Mouse (Mus musculus) embryonic facial prominence, embryonic 11.5 days (tissue): Measurements from ENCODE around the gene Cage1. TPM values are rescaled to one million over a fixed set of nuclear protein-coding genes. Genes with fewer than 3 reads are reported as not detected.

Experiments
- ATAC-seq: fragments of 200-750 bp; cut with Nextera tagmentation; replicated peaks from 2 replicates; pipeline ENCODE4 v1.8.0; 2017; ENCODE audit warnings: low read depth; ENCODE audit not compliant: insufficient number of reproducible peaks, low FRiP score, low TSS enrichment
- DNase-seq: peaks from one replicate; pipeline ENCODE4 v3.0.0-alpha.2; 2015; ENCODE audit warnings: low spot score
- H3K27ac ChIP-seq: fragments of 300-500 bp; sonication (generic); replicated peaks from 2 replicates; pipeline ENCODE4 v1.5.1; 2014; ENCODE audit warnings: mild to moderate bottlenecking, low read depth, low read length, control low read depth
- H3K27me3 ChIP-seq: fragments of 300-500 bp; sonication (generic); 2 replicates; pipeline ENCODE4 v1.6.1; 2014; ENCODE audit warnings: mild to moderate bottlenecking, low read length, moderate library complexity, mixed read lengths; ENCODE audit not compliant: control insufficient read depth, insufficient read depth
- H3K36me3 ChIP-seq: fragments of 300-500 bp; sonication (generic); replicated peaks from 2 replicates; pipeline ENCODE4 v1.6.1; 2014; ENCODE audit warnings: low read depth, mild to moderate bottlenecking, low read length, moderate library complexity, mixed read lengths; ENCODE audit not compliant: control insufficient read depth, insufficient read depth
- H3K4me1 ChIP-seq: fragments of 300-500 bp; sonication (generic); 2 replicates; pipeline ENCODE4 v1.6.1; 2014; ENCODE audit warnings: low read length, mixed read lengths; ENCODE audit not compliant: control insufficient read depth, insufficient read depth
- H3K4me2 ChIP-seq: fragments of 300-500 bp; sonication (generic); 2 replicates; pipeline ENCODE4 v1.6.1; 2014; ENCODE audit warnings: low read depth, mild to moderate bottlenecking, control low read depth, low read length, moderate library complexity
- H3K4me3 ChIP-seq: fragments of 300-500 bp; sonication (generic); 2 replicates; pipeline ENCODE4 v1.5.1; 2014; ENCODE audit warnings: low read depth, low read length, control low read depth
- H3K9ac ChIP-seq: fragments of 300-500 bp; sonication (generic); replicated peaks from 2 replicates; pipeline ENCODE4 v1.6.1; 2014; ENCODE audit warnings: mild to moderate bottlenecking, control low read depth, low read length
- H3K9me3 ChIP-seq: fragments of 300-500 bp; sonication (generic); replicated peaks from 2 replicates; pipeline ENCODE4 v1.6.1; 2016; ENCODE audit warnings: mild to moderate bottlenecking, low read length, inconsistent platforms, mixed read lengths; ENCODE audit not compliant: control insufficient read depth
- WGBS: fragments of 180-500 bp; shearing (Covaris S2); extraction: QIAGEN DNeasy Blood & Tissue Kit; methylation state at CpG from one replicate; pipeline ENCODE4 v1.1.7; 2014; 5-methylcytosine and 5-hydroxymethylcytosine counted together
- polyA plus RNA-seq: library from polyadenylated mRNA; unstranded; fragments of >200 nt; fragmentation: Nextera tagmentation; extraction: Ambion mirVana; gene quantifications from 2 replicates; pipeline ENCODE4 v1.2.1, GENCODE M21; 2014

Cage1 gene
- polyA plus RNA-seq, 1 experiment from 2014 or later, result 0.48 TPM

GRCm38 (mm10) chr13:38073374-38074307 is 36.8 kb upstream of the Cage1 start:
- 82% methylated on average over 18 of the region's 18 CpGs for WGBS
- ATAC-seq, result no peak

GRCm38 (mm10) chr13:38070945-38071344 is 34.1 kb upstream of the Cage1 start:
- H3K4me1 ChIP-seq, result no peaks in the 10 kb centered on the region
- no peak overlapping the region for H3K27ac ChIP-seq
- no peaks in the 10 kb centered on the region for H3K27me3 ChIP-seq
- DNase-seq (no peak), ATAC-seq (no peak)
- no peaks in the 10 kb centered on the region for H3K9me3 ChIP-seq
- no peaks in the 10 kb centered on the region for H3K36me3 ChIP-seq
- no peak overlapping the region for H3K9ac ChIP-seq
- H3K4me3 ChIP-seq, result no peak overlapping the region
- H3K4me2 ChIP-seq, result no peak overlapping the region
- WGBS, result 86% methylated on average over 4 of the region's 4 CpGs

More at GRCm38 (mm10) chr13:38073374-38074307, 36.8 kb upstream of the Cage1 start:
- H3K27me3 ChIP-seq, result no peaks in the 10 kb centered on the region
- H3K27ac ChIP-seq, result no peak overlapping the region
- H3K9ac ChIP-seq, result no peak overlapping the region
- H3K4me2 ChIP-seq, result no peak overlapping the region
- H3K36me3 ChIP-seq, result no peaks in the 10 kb centered on the region
- no peaks in the 10 kb centered on the region for H3K9me3 ChIP-seq
- H3K4me3 ChIP-seq, result no peak overlapping the region
- no peaks in the 10 kb centered on the region; the same call in 1 of the 2 replicates for H3K4me1 ChIP-seq
- no peak for DNase-seq

DNA sequence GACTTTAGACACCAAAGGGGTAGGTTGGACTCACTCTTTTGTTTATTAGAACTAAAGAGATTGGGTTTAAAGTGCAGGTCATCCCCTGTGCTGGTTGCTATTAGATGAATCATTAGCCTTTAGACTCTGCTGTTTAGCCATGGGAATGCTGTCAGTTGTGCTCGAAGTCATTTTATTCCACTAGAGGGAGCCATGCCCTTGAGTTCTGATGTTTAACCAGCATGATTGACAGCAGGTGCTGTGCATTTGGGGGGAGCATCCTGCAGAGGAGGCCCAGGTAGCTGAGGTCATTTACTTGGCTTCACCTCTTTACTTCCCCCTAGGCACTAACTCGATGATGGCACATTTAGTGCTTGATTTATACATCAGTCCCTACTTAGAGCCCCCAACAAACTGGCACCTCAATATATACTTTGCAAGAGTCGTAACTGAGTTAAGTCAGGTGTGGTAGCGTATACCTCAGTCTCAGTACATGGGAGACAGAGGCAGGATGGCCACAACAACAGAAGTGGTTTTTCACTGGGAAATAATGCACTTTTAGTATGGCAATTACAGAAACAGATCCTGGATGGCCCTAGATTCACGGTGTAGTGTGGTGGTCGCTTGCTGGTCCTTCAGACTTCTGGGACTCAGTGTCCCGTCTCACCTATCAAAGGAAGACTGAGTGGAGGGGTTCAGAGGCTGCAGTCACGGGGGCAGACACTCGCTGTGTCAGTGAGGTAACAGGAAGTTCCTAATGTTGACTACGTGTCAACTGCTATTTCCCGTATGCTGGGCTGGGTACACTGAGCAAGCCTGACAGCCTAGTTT is 28.2 kb upstream of the Cage1 start:
- H3K4me1 ChIP-seq, result no peaks in the 10 kb centered on the region
- no peak overlapping the region for H3K27ac ChIP-seq
- peak; percentile 84 for DNase-seq
- no peaks in the 10 kb centered on the region for H3K9me3 ChIP-seq
- H3K27me3 ChIP-seq, result no peaks in the 10 kb centered on the region
- no peak overlapping the region for H3K9ac ChIP-seq
- 70% methylated on average over 11 of the region's 11 CpGs for WGBS
- no peaks in the 10 kb centered on the region; the same call in 1 of the 2 replicates for H3K36me3 ChIP-seq
- no peak overlapping the region for H3K4me2 ChIP-seq
- no peak overlapping the region for H3K4me3 ChIP-seq
- ATAC-seq, result no peak

DNA sequence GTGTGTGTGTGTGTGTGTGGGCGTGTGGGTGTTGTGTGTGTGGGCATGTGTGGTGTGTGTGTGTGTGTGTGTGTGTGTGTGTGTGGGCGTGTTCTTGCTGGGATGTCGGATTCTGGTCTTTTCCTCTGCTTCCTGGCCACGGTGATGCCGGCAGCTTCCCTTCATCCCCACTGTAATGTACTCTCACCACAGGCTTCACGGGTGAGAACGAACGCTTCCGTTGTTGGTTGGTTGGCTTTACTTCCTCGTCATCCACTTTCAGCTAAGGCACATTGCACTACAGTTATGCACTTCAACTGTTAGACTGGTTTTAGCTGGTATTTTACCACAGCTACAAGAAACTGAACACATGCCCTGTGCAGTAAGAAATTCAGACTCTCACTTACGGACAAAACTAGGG is 25.8 kb upstream of the Cage1 start:
- Histone ChIP-seq H3K36me3 (no peaks in the 10 kb centered on the region; the same call in none of the 2 replicates), H3K4me2 (no peak overlapping the region), H3K27me3 (no peaks in the 10 kb centered on the region), H3K27ac (no peak overlapping the region), H3K9ac (no peak overlapping the region), H3K9me3 (no peaks in the 10 kb centered on the region), H3K4me1 (no peaks in the 10 kb centered on the region), H3K4me3 (no peak overlapping the region)
- WGBS, result 90% methylated on average over 11 of the region's 11 CpGs
- DNase-seq (no peak), ATAC-seq (no peak)

DNA sequence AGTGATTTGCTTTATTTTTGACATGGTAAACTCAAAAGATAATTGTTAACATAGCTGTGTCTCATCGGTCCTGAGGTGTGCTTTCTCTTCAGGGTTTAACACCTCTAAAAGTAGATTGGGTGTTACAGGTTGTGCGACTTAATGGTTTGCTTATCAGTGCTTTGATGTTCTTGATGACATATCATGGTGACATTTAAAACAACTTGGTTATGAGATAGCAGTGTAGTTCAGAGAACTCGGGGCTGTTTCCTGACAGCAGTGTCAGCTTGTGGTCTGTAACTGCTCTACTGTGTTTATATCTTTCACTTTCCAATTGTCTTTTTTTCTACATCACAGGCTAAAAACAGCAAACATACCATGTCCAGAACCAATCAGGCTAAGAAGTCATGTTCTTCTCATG is 13.0 kb upstream of the Cage1 start:
- Histone ChIP-seq H3K4me2 (no peak overlapping the region), H3K9me3 (no peaks in the 10 kb centered on the region), H3K9ac (no peak overlapping the region), H3K4me3 (no peak overlapping the region), H3K27ac (no peak overlapping the region), H3K27me3 (no peaks in the 10 kb centered on the region), H3K4me1 (no peaks in the 10 kb centered on the region), H3K36me3 (peaks cover 8% of the 10 kb centered on the region)
- WGBS, result 95% methylated on average over 3 of the region's 3 CpGs
- ATAC-seq, result no peak
- no peak for DNase-seq

DNA sequence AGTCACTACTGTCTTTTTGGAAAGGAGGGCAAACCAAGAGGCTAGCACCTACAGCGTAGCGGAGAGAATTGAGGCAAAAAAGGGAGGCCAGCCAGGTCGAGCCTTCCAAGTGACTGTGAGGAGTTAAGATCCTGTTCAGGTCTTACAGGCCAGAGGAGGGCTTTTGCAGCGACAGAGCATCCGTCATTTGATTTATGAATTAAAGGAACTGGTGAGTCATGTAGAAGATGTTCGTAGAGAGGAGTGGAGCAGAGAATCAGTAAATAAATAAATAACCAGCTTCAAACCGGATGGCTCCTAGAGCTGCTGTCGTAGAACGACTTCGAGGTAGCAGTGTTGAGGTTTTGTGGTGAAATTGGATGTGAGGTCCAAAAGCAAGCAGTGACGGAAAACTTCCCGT is 942 bp upstream of the Cage1 start:
- Histone ChIP-seq H3K36me3 (no peaks in the 10 kb centered on the region), H3K4me2 (peak overlapping the region; percentile 76), H3K9ac (peak overlapping the region; percentile 74), H3K9me3 (no peaks in the 10 kb centered on the region), H3K27ac (no peak overlapping the region), H3K4me1 (no peaks in the 10 kb centered on the region), H3K27me3 (no peaks in the 10 kb centered on the region), H3K4me3 (peak overlapping the region; percentile 69)
- DNase-seq (no peak), ATAC-seq (no peak)
- 56% methylated on average over 12 of the region's 12 CpGs for WGBS

DNA sequence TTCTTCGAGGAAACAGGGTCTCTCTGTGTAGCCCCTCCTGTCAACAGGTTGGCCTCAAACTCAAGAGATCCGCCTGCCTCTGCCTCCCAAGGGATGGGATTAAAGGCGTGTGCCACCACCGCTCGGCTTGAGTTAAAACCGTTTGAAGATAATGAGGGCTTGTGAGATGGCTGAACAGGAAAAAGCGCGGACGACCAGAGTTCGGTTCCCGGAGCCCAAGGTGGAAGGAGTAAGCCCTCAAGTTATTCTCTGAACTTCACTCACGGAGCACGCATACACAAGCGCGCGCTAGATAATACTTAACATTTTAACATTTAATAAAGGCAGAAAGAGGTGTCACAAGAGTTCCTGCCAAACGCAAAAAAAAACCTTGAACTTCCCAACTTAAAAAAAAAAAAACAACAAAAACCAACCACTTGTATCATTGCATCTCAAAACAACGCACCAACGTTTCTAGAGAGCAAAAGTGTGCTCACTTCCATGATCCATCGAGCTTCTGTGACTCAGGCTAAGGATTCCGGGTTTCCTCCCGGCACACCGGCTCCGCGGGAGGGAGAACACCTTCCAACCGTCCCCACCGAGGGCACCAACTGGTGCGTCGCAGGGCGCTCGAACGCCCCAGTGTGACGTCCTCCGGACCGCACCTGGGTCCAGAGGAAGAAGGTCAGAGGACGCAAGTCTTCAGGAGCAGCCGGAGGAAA is 376 bp downstream of the Cage1 start, which contains the start of gene Riok1:
Gene Riok1 (plus strand): TSS at position 653 of the 701 bp plus-strand sequence.
- peak; percentile 11 for DNase-seq
- Histone ChIP-seq H3K4me2 (peak within 1 kb of the TSS; percentile 76), H3K27ac (0 out of 2 replicates have a peak within 1 kb of the TSS, but pooled peaks have one; percentile 47), H3K36me3 (no peaks in the 10 kb centered on the region), H3K4me1 (no peaks in the 10 kb centered on the region), H3K4me3 (peak within 1 kb of the TSS; percentile 69), H3K9ac (peak within 1 kb of the TSS; percentile 74), H3K27me3 (no peaks in the 10 kb centered on the region), H3K9me3 (no peaks in the 10 kb centered on the region)
- 10% methylated on average over 37 of the region's 37 CpGs for WGBS
- peak; percentile 61 for ATAC-seq
